Mouse (Mus musculus) E14TG2a.4 (cell line): ENCODE measurements around the gene Casc3.

Source experiments
- CTCF ChIP-seq: conservative IDR thresholded peaks from 2 replicates; pipeline ENCODE4 v1.5.1; 2014; ENCODE audit warnings: low read length
- POU5F1 ChIP-seq: IDR thresholded peaks from 2 replicates; pipeline ENCODE4 v1.6.1; 2014; ENCODE audit warnings: low read length, borderline replicate concordance

GRCm38 (mm10) chr11:98785772-98786281 is 18.9 kb upstream of the Casc3 start:
- TF ChIP-seq CTCF (no peak; the same call in 1 of the 2 replicates), POU5F1 (no peak)
